Mouse (Mus musculus) c-Kit-positive CD71-positive TER-119-positive erythroid progenitor cells, embryonic 14.5 days (primary cell): ENCODE results near the gene Etv2.

Experiments used
- DNase-seq: peaks from one replicate; pipeline ENCODE4 v3.0.0-alpha.2; 2013; ENCODE audit warnings: low spot score

Gene Etv2

GRCm38 (mm10) chr7:30635752-30636151, at the start of gene Etv2:
Gene Etv2, minus strand, starts transcription at chr7:30635852.
- DNase-seq = no peak

DNA sequence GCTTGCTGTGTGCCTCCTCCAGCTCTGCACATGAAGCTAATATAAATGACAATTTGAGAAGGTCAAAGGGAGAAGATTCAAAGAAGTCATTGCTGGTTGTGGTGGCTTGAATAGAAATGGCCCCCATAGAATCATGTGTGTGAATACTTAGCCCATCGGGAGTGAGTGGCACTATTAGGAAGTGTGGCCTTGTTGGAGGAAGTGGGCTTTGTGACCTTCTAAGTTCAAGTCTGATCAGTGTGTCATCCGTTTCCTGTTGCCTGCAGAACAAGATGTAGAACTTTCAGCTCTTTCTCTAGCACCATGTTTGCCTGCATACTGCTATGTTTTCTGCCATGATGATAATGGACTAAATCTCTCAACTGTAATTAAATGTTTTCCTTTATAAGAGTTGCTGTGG, 47.8 kb upstream of the Etv2 start:
- DNase-seq = no peak

DNA sequence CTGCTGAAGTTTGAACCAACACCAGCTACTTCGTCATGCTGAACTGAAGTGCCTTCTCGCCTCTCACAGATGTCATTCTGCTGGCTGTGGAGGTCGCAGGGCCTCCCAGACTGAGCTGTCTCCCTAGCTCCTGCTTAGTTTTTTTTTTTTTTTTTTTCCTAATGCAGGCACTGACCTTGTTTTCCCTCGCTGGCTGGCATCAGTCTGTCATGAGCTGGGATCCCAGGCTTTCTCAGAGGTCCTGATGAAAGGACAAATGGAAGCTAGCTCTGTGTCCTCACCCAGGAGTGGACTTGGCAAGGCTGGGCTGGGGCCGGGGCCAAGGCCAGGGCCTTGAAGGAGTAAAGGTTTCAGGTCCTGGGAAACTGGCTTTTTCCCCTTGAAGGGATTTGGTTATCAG, 46.2 kb upstream of the Etv2 start:
- DNase-seq = no peak

DNA sequence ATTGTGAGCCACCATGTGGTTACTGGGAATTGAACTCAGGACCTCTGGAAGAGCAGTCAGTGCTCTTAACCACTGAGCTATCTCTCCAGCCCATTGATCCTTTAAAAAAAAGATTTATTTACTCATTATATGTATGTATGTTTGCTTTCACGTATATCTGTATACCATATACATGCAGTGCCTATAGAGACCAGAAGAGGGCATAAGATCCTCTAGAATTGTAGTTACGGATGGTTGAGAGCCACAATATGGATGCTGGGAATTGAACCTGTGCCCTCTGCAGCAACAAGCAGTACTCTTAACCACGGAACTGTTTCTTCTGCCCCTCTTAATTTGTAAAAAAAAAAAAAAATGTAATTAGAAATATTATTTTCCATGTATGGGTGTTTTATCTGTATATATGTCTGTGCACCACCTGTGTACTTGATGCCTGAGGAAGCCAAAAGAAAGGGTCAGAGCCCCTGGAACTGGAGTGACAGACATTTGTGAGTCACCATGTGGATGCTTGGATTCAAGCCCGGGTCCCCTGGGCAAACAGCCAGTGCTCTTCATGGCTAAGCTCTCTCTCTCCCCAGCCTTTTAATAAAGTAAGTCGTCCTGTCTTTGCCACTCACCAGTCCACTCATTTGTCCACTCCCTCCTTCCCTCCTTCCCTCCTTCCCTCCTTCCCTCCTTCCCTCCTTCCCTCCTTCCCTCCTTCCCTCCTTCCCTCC, 42.8 kb upstream of the Etv2 start:
- no peak for DNase-seq

GRCm38 (mm10) chr7:30671480-30671879, 35.8 kb upstream of the Etv2 start, which contains the start of gene Pmis2:
Gene Pmis2, minus strand, starts transcription at chr7:30671605.
- no peak for DNase-seq

- peak; percentile 59 for DNase-seq
Observed at GRCm38 (mm10) chr7:30669229-30669628, 33.6 kb upstream of the Etv2 start.

- DNase-seq = peak; percentile 16
Observed at GRCm38 (mm10) chr7:30665321-30665720, 29.7 kb upstream of the Etv2 start.

DNA sequence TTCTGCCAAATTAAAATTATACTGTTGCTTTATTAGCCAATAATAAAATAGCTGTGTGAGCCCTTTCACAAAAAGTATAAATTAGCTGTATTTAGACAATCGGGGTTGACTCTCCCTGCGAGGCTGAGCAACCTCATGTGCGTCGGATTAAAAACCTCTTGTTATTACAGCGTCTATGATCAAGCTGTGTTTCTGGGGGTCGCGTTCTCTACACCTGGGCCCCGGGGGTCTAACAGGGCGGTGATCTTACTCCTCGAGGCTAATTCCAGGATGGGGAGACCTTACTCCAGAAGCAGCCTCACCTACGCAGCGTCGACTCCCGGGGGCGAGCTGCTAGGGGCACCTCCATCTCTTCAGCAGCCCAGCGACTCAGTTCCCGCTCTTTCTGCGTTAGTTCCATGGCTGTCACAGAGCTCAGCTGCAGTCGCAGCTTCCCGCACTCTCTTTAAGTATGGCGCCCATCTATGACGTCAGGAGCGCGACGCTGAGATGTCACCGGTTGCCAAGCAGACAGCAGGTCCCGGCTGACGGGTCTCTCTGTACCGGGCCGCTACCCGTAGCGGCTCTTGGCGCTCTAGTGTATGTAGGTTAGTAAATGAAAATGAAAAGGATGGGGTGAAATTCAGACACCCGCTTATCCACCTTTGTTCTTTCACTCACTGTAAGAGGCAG, 29.0 kb upstream of the Etv2 start, which contains the start of gene Haus5:
TSS of gene Haus5 (minus strand) at position 466 of the 672 bp plus-strand sequence.
- peak; percentile 93 for DNase-seq

DNA sequence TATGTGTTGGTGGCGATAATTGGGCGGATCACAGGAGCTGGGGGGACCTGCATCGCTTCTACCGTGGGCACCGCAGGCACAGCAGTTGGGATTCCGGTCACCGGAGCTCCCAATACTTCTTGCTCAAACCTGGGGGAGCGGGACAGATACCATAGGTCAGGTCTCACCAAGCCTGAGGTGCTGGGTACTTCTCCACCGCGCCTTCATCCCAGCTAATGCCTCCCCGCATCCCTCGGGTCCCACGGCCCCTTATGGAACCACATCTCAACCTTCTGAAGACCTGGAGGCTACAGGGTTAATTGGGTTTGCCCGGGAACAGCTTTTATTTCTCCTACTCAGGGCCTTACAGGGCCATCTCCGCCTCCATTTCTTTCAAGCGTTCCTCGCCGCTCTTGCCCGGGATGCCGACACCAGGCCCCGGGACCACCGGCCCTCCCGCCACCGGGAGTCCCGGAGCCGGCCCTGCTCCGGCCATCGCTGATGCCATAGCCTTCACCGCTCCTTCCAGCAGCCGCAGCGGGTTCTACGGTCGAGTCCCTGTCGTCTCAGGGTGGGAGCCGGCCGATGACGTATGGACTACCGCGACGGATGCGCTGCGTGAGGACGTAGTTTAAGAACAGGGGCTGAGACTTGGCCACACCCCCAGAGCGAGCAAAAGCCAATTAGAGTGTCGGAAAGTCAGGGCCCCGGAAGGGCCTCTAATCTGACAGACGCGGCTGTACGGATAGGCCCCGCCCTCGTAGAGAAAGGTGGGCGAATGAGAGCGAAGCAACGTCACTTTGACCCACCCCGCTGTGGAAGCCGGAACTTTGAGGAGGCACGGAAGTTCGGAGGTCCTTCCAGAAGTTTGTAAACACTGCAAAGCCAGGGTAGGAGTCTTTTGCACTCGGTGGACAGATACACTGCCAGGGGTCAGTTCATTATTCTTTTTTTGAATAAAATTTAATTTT, 14.2 kb upstream of the Etv2 start, which contains the start of gene Rbm42:
TSS of gene Rbm42 (minus strand) at position 727 of the 950 bp plus-strand sequence.
- DNase-seq = peak; percentile 99

DNA sequence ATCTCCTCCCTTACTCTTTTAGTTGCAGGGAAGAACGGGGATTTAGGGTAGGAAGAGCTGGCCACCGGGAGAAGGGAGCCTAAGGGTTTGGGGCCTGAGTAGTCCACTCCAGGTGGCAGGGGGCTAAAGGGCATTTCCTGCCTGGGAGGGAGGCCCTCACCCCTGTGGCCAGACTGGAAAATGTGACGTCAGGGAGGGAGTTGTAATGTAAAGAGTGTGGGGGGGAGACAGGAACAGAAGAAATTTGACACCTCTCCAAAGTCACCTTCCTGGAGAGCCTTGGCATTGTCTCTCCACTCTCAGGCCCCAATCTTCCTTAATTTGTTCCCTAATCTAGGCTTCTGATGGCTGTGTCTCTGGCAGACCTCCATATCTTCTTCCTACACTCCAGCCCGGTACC, 3.4 kb upstream of the Etv2 start:
- DNase-seq = no peak

DNA sequence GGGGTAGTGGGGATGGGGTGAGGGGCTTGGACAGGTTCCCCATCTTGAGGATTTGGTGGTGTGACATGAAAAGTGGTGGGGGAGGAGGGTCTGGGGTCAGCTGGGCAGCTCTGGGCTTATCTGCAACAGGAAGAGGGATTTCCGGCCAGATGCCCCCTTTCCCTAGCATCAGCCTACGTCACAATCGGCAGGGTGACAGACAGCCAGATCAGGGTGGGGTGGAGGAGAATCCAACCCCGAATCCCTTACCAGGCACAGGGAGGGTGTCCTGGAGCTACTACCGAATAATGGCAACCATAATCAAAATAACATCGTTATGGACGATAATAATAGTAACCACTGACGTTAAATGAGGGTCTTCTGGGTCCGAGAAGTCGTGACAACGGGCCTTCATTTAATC, 743 bp upstream of the Etv2 start:
- DNase-seq = no peak

DNA sequence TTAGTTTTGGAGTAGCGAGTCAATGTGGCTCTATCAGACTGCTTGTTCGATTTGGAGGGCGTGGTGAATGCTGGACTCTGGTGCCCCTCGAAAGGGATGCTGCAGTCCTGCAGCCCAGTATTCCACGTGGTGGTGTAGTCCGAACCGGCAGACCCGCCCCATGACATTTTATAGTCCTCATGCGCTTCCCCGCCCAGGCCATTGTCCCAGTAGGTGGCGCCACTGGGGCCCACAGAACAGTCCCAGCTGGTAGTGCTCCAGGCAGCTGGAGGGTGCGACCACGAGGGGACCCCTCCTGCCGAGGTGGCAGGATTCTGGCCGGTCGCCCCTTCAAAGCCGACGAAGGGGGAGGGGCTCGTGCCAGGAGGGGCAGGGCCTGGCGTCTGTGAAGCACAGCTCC, 1.0 kb downstream of the Etv2 start:
- DNase-seq = peak; percentile 36

GRCm38 (mm10) chr7:30633762-30634412, 1.8 kb downstream of the Etv2 start:
- no peak for DNase-seq

DNA sequence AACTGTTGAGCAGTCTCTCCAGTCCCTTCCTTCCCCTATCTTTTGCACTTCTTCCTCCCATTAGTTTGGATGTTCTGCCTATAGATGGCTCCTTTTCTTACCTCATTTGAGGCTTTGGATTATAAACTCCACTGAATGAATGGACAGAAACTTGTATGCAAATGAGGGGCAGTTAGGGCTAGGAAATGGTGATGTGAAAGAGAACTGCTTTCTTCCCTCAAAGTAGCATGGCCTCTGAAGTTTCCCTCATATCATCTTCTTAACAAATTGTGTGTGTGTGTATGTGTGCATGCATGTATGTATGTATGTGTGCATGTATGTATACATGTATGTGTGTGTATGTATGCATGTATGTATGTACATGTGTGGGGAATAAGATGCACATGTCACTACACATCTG, 6.6 kb downstream of the Etv2 start:
- DNase-seq = no peak

- DNase-seq = no peak
Observed at GRCm38 (mm10) chr7:30626647-30627046, 9.0 kb downstream of the Etv2 start.

DNA sequence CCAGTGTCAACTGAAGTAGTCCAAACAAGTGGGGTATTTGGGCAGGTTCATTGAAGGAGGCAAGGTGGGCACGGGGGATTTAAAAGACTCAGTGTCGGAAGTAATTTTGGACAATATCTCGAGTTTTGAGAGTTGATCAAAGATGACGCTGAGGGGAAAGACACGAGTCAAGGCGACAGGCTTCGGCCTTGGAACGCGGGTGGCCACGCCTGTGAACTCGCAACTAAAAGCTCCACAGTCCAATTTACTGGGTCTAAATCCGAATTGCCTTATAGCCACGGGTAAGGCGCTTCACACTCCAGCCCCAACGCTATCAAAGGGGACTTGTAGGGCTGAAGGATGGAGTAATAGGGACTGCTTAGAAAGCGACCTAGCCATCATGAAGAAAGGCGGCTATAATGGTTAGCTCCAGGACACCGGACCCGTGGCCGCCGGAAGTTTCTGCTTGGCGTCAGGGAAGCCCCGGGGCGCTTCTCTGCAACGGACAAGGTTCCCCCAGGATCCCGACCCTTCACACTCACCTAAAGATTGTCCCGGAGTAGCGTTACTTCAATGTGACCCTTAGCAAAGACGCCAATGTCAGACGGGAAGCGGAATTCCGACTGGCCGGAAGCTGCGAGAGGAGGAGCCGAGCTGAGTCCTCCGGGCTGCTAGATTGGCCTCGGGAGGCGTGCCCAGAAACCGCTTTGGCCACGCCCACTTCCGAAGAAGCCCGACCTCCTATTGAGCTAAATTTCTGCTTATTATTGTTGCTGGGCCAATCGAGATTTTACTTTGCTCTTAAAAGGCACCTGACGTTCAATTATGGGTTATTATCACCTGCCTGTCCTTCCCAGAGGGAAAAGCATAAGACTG, 9.9 kb downstream of the Etv2 start, which contains the start of gene Cox6b1:
TSS of gene Cox6b1 (minus strand) at position 622 of the 855 bp plus-strand sequence.
- DNase-seq = peak; percentile 88

- peak; percentile 40 for DNase-seq
Observed at GRCm38 (mm10) chr7:30619202-30619601, 16.4 kb downstream of the Etv2 start.

- no peak for DNase-seq
Observed at GRCm38 (mm10) chr7:30618658-30619057, 17.0 kb downstream of the Etv2 start.

DNA sequence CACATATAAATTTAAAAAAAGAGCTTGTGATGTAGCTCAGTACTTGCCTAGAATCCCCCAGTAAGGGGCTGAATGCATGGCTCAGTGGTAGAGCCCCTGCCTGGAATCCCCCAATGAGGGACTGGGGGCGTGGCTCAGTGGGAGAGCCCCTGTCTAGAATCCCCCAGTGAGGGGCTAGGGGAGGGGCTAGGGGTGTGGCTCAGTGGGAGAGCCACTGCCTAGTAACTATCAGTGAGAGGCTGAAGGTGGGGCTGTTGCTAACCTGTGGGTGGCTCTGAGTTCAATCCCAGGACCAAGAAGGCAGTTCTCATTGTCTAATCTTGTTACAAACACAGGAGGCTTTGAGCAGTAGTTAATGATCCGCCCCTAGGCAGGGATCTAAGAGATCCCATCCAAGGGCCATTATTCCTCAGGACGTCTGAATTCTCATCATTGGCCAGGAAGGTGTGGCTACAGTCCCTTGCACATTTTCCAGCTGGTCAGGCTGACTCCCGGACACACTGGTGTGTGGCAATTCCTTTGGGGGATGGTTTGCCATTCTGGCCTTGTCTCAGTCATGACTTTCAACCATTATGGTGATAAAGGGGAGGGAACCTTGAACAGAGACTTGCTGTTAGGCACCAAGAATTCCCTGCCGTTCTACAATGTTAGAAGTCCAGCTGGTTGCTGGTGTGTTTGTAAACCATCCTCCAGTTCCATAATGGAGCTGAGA, 20.4 kb downstream of the Etv2 start:
- DNase-seq = no peak

GRCm38 (mm10) chr7:30614454-30614853, 21.2 kb downstream of the Etv2 start:
- DNase-seq = no peak
